Mouse (Mus musculus) hindbrain, embryonic 14.5 days (tissue): Measurements from ENCODE around the gene Zdhhc9. TPM values are rescaled to one million over a fixed set of nuclear protein-coding genes. Genes with fewer than 3 reads are reported as not detected.
"Not testable (repeated sequence)": the region's sequence is repeated elsewhere in the genome, so short reads cannot be mapped to it uniquely, and the experiment has no call there.

Experiments
- ATAC-seq: fragments of 200-750 bp; cut with Nextera tagmentation; 2 replicates; pipeline ENCODE4 v1.8.0; 2017; ENCODE audit warnings: moderate number of reproducible peaks, mild to moderate bottlenecking, moderate TSS enrichment, moderate library complexity; ENCODE audit not compliant: low FRiP score
- DNase-seq: peaks from one replicate; pipeline ENCODE4 v3.0.0-alpha.2; 2015; ENCODE audit warnings: low spot score
- H3K27ac ChIP-seq: fragments of 300-500 bp; sonication (generic); 2 replicates; pipeline ENCODE4 v1.5.1; 2014; ENCODE audit warnings: mild to moderate bottlenecking, moderate library complexity
- H3K27me3 ChIP-seq: fragments of 300-500 bp; sonication (generic); 2 replicates; pipeline ENCODE4 v1.6.1; 2014; ENCODE audit warnings: mild to moderate bottlenecking, low read length, mixed read lengths; ENCODE audit not compliant: control insufficient read depth, insufficient read depth
- H3K36me3 ChIP-seq: fragments of 300-500 bp; sonication (generic); replicated peaks from 2 replicates; pipeline ENCODE4 v1.6.1; 2014; ENCODE audit not compliant: control insufficient read depth, insufficient read depth
- H3K4me1 ChIP-seq: fragments of 300-500 bp; sonication (generic); replicated peaks from 2 replicates; pipeline ENCODE4 v1.6.1; 2014; ENCODE audit warnings: antibody characterized with exemption, low read length, mixed read lengths; ENCODE audit not compliant: control insufficient read depth, insufficient read depth
- H3K4me2 ChIP-seq: fragments of 300-500 bp; sonication (generic); replicated peaks from 2 replicates; pipeline ENCODE4 v1.6.1; 2014; ENCODE audit warnings: mild to moderate bottlenecking, moderate library complexity
- H3K4me3 ChIP-seq: fragments of 300-500 bp; sonication (generic); replicated peaks from 2 replicates; pipeline ENCODE4 v1.5.1; 2014; ENCODE audit warnings: mild to moderate bottlenecking, low read length
- H3K9ac ChIP-seq: fragments of 300-500 bp; sonication (generic); 2 replicates; pipeline ENCODE4 v1.6.1; 2014
- H3K9me3 ChIP-seq: fragments of 300-500 bp; sonication (generic); 2 replicates; pipeline ENCODE4 v1.6.1; 2016; ENCODE audit warnings: low read length; ENCODE audit not compliant: control insufficient read depth
- WGBS: fragments of 180-500 bp; shearing (Covaris S2); extraction: QIAGEN DNeasy Blood & Tissue Kit; methylation state at CpG from one replicate; pipeline ENCODE4 v1.1.7; 2014; 5-methylcytosine and 5-hydroxymethylcytosine counted together
- polyA plus RNA-seq: library from polyadenylated mRNA; unstranded; fragments of >200 nt; fragmentation: Nextera tagmentation; extraction: Ambion mirVana; gene quantifications from 2 replicates; pipeline ENCODE4 v1.2.1, GENCODE M21; 2014

The Zdhhc9 gene
- polyA plus RNA-seq = 9.7 and 10.3 TPM in 2 replicates

GRCm38 (mm10) chrX:48208519-48209185, at the start of gene Zdhhc9:
Gene Zdhhc9, minus strand, starts transcription at chrX:48208878.
- 18% methylated on average over 28 of the region's 34 CpGs for WGBS
- peaks cover 10% of the 10 kb centered on the region for H3K4me1 ChIP-seq
- no peaks in the 10 kb centered on the region for H3K27me3 ChIP-seq
- H3K9ac ChIP-seq = peak within 1 kb of the TSS; percentile 69
- peak within 1 kb of the TSS; percentile 82 for H3K27ac ChIP-seq
- H3K9me3 ChIP-seq = no peaks in the 10 kb centered on the region
- peak within 1 kb of the TSS; percentile 62 for H3K4me2 ChIP-seq
- peak; percentile 89 for DNase-seq
- peak; percentile 99 for ATAC-seq
- no peaks in the 10 kb centered on the region for H3K36me3 ChIP-seq
- H3K4me3 ChIP-seq = peak within 1 kb of the TSS; percentile 70

- Histone ChIP-seq H3K4me3 (peak overlapping the region; percentile 46), H3K27me3 (no peaks in the 10 kb centered on the region), H3K36me3 (no peaks in the 10 kb centered on the region; the same call in 1 of the 2 replicates), H3K27ac (no peak overlapping the region), H3K9me3 (no peaks in the 10 kb centered on the region), H3K9ac (peak overlapping the region; percentile 41), H3K4me1 (no peaks in the 10 kb centered on the region), H3K4me2 (peak overlapping the region; percentile 57)
- DNase-seq (no peak), ATAC-seq (no peak)
- WGBS = 16% methylated on average over 16 of the region's 16 CpGs
Observed at GRCm38 (mm10) chrX:48257011-48257410, 48.3 kb upstream of the Zdhhc9 start.

- Histone ChIP-seq H3K9me3 (no peaks in the 10 kb centered on the region), H3K4me2 (peak within 1 kb of the TSS; percentile 62), H3K4me1 (no peaks in the 10 kb centered on the region), H3K4me3 (peak within 1 kb of the TSS; percentile 46), H3K9ac (peak within 1 kb of the TSS; percentile 62), H3K27ac (peak within 1 kb of the TSS; percentile 77), H3K27me3 (no peaks in the 10 kb centered on the region), H3K36me3 (no peaks in the 10 kb centered on the region; the same call in 1 of the 2 replicates)
- peak; percentile 92 for DNase-seq
- peak; percentile 99 for ATAC-seq
- WGBS = 10% methylated on average over 33 of the region's 33 CpGs
Observed at GRCm38 (mm10) chrX:48256468-48257007, 47.9 kb upstream of the Zdhhc9 start, which contains the start of gene Utp14a. Gene Utp14a, plus strand, starts transcription at chrX:48256862.

- WGBS = 17% methylated on average over 18 of the region's 18 CpGs
- ATAC-seq = peak; percentile 71
- no peaks in the 10 kb centered on the region; the same call in 1 of the 2 replicates for H3K36me3 ChIP-seq
- H3K4me2 ChIP-seq = peak overlapping the region; percentile 62
- H3K9me3 ChIP-seq = no peaks in the 10 kb centered on the region
- H3K27me3 ChIP-seq = no peaks in the 10 kb centered on the region
- DNase-seq = peak; percentile 24
- peak overlapping the region; percentile 62 for H3K9ac ChIP-seq
- H3K4me1 ChIP-seq = no peaks in the 10 kb centered on the region
- peak overlapping the region; percentile 46 for H3K4me3 ChIP-seq
- peak overlapping the region; percentile 77 for H3K27ac ChIP-seq
Observed at GRCm38 (mm10) chrX:48255830-48256428, 47.3 kb upstream of the Zdhhc9 start.

GRCm38 (mm10) chrX:48234417-48234816, 25.7 kb upstream of the Zdhhc9 start:
- no peaks in the 10 kb centered on the region for H3K9me3 ChIP-seq
- no peak for ATAC-seq
- no peak overlapping the region for H3K4me2 ChIP-seq
- no peaks in the 10 kb centered on the region for H3K27me3 ChIP-seq
- H3K27ac ChIP-seq = no peak overlapping the region
- H3K9ac ChIP-seq = no peak overlapping the region
- DNase-seq = no peak
- no peaks in the 10 kb centered on the region for H3K4me1 ChIP-seq
- H3K36me3 ChIP-seq = no peaks in the 10 kb centered on the region
- no peak overlapping the region for H3K4me3 ChIP-seq
- 72% methylated on average over 7 of the region's 7 CpGs for WGBS

GRCm38 (mm10) chrX:48226225-48226624, 17.5 kb upstream of the Zdhhc9 start:
- no peaks in the 10 kb centered on the region for H3K4me1 ChIP-seq
- no peak overlapping the region for H3K4me3 ChIP-seq
- ATAC-seq (no peak), DNase-seq (no peak)
- H3K36me3 ChIP-seq = no peaks in the 10 kb centered on the region
- no peaks in the 10 kb centered on the region for H3K27me3 ChIP-seq
- WGBS = 84% methylated on average over 7 of the region's 7 CpGs
- no peak overlapping the region for H3K27ac ChIP-seq
- no peak overlapping the region for H3K4me2 ChIP-seq
- H3K9me3 ChIP-seq = no peaks in the 10 kb centered on the region
- no peak overlapping the region for H3K9ac ChIP-seq

- H3K4me3 ChIP-seq = no peak overlapping the region
- no peak overlapping the region for H3K9ac ChIP-seq
- WGBS = 76% methylated on average over 7 of the region's 7 CpGs
- no peak overlapping the region for H3K27ac ChIP-seq
- no peaks in the 10 kb centered on the region for H3K9me3 ChIP-seq
- no peaks in the 10 kb centered on the region for H3K4me1 ChIP-seq
- H3K4me2 ChIP-seq = no peak overlapping the region
- ATAC-seq (no peak), DNase-seq (no peak)
- no peaks in the 10 kb centered on the region for H3K27me3 ChIP-seq
- H3K36me3 ChIP-seq = no peaks in the 10 kb centered on the region
Observed at GRCm38 (mm10) chrX:48222706-48223105, 14.0 kb upstream of the Zdhhc9 start.

- Histone ChIP-seq H3K4me2 (no peak overlapping the region), H3K4me1 (no peaks in the 10 kb centered on the region), H3K9ac (no peak overlapping the region), H3K27ac (no peak overlapping the region), H3K9me3 (no peaks in the 10 kb centered on the region), H3K4me3 (no peak overlapping the region), H3K36me3 (no peaks in the 10 kb centered on the region), H3K27me3 (no peaks in the 10 kb centered on the region)
- ATAC-seq = no peak
- WGBS = 89% methylated on average over 5 of the region's 5 CpGs
- DNase-seq = no peak
Observed at GRCm38 (mm10) chrX:48219468-48219867, 10.8 kb upstream of the Zdhhc9 start.

GRCm38 (mm10) chrX:48209746-48210145, 1.1 kb upstream of the Zdhhc9 start:
- not testable (repeated sequence) for H3K9ac ChIP-seq, H3K36me3 ChIP-seq, DNase-seq, ATAC-seq, H3K9me3 ChIP-seq, H3K4me3 ChIP-seq, H3K4me2 ChIP-seq, H3K27me3 ChIP-seq, H3K27ac ChIP-seq
- WGBS = 93% methylated on average over 2 of the region's 4 CpGs
- H3K4me1 ChIP-seq = peaks cover 10% of the 10 kb centered on the region
